Mouse (Mus musculus) embryo, embryonic 10.5 days (tissue): Measurements from ENCODE around the gene Adamts16.
"Not testable (repeated sequence)": the region's sequence is repeated elsewhere in the genome, so short reads cannot be mapped to it uniquely, and the experiment has no call there.

Experiments
- DNase-seq: peaks from one replicate; pipeline ENCODE4 v3.0.0-alpha.2; 2015; ENCODE audit warnings: low spot score

The Adamts16 gene

DNA sequence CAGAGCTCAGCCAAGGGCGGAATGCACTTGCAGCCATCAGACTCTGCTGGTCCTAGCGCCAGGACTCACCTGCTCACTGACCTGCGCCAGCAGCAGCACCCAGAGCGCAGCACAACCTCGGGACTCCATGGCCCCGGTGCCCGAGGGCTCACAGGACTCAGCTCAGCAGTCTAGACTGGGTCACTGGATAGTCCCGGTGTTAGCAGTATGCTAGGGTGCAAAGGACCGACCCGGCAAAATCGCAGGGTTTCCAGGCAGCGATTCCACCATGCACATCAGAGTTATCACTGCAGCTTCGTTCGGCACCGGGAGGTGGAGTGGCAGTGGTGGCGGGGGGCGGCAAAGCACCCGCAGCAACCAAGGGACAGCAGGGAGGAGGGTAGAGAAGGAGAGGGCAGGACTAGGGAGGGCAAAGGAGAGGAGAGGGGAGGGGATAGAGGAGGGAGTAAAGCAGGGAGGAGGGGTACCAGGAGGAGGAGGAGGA, at the start of gene Adamts16:
Adamts16 (minus strand) TSS at position 391 of the 484 bp plus-strand sequence.
- DNase-seq: no peak

DNA sequence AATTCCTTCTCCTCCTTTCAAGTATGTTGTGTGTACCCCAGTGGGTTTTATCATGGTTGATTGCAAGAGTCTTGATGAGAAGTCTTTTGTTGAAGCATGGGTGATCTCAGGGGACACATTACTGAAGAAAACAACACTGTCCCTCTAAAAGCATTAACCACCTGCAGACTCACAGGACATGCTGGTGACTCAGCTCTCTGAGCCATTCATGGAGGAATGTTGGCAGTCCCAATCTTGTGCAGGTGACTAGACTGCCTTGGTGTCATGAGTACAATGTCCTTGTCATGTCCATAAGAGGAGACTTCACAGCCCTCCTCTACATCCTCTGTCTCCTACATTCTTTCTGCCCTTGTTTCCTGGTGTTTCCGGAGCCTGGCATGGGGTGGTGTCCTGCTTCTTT, 45.5 kb upstream of the Adamts16 start:
- DNase-seq: no peak

DNA sequence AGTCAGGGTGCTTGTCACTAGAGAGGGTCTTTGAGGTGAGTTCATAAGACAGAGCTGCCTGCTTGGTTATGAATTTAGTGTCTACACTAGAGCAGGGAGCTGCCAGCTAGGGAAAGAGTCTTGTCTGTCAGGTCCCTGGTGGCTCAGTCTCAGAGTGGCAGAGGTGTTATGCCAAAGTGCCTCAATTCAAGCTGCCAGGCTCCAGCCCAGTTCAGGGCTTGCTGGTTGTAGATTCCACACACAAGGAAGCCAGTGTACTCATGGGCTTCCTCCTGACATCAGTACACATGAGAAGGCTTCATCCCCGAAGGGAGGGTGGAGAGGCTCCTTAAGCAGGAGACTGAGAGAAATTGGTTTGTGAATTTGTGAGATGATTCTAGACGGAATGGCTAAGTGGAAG, 43.4 kb upstream of the Adamts16 start:
- no peak for DNase-seq

- no peak for DNase-seq
These were observed 42.6 kb upstream of the Adamts16 start for GRCm38 (mm10) chr13:70883891-70884890.

GRCm38 (mm10) chr13:70879971-70880370, 38.4 kb upstream of the Adamts16 start:
- not testable (repeated sequence) for DNase-seq

- no peak for DNase-seq
These were observed 35.9 kb upstream of the Adamts16 start for GRCm38 (mm10) chr13:70877550-70877913.

- DNase-seq: no peak
These were observed 35.3 kb upstream of the Adamts16 start for GRCm38 (mm10) chr13:70876648-70877549.

- no peak for DNase-seq
These were observed 33.9 kb upstream of the Adamts16 start for GRCm38 (mm10) chr13:70875411-70875949.

GRCm38 (mm10) chr13:70874741-70875140, 33.1 kb upstream of the Adamts16 start:
- DNase-seq: no peak

GRCm38 (mm10) chr13:70873851-70874250, 32.2 kb upstream of the Adamts16 start:
- DNase-seq: not testable (repeated sequence)

- no peak for DNase-seq
These were observed 29.4 kb upstream of the Adamts16 start for GRCm38 (mm10) chr13:70871049-70871448.

GRCm38 (mm10) chr13:70866971-70867625, 25.5 kb upstream of the Adamts16 start:
- no peak for DNase-seq

- no peak for DNase-seq
These were observed 24.3 kb upstream of the Adamts16 start for GRCm38 (mm10) chr13:70865867-70866266.

DNA sequence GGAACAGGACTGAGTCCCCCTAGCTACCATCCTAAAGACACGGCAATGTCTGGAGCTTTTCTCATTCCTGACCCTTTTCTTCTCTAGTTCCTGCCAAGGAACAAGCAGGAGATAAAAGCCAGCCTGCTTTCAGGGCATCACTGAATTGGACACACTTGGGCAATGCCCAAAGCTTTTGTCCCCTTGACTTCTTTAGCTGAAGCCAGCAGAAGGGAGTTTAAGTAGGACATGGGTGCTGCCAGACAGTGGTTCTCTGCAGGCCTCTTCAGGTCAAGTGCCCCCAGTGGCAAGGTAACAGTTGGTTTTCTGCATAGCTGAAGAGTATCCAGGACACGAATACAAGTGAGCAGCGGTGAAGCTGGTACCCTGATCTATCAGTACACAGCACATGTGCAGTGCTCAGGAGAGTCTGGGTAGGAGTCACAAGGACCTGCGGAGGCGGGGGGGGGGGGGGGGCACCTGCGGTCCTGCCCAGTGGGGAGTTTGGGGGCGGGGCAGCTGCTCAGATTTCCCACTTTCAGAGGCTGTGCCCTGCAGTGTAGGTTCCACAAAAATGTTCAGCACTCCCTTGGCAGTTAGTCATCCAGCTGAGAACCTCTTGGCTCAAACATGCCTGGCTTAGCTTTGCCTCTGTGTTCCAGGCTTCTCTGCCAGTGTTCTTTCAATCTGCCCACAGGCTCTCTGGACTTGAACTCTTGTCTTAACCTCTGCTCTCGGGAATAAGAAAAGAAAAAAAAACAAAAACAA, 20.7 kb upstream of the Adamts16 start:
- no peak for DNase-seq

DNA sequence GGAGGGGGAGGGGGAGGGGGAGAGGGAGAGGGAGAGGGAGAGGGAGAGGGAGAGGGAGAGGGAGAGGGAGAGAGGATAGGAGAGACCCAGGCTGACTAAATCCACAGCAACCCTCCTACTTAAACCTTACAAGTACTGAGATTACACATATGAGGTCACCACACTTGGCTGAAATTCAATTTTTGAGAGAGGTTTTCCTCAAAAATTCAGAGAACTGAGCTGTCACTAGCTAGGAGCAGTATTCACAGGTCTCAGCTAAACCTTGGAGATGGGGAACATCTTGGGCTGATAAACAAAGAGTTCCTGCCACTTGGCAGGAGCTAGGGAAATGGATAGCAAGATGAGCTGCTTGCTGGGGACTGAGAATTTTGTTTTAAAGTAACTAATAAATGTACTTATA, 12.0 kb upstream of the Adamts16 start:
- DNase-seq: no peak

GRCm38 (mm10) chr13:70846933-70847332, 5.3 kb upstream of the Adamts16 start:
- no peak for DNase-seq

DNA sequence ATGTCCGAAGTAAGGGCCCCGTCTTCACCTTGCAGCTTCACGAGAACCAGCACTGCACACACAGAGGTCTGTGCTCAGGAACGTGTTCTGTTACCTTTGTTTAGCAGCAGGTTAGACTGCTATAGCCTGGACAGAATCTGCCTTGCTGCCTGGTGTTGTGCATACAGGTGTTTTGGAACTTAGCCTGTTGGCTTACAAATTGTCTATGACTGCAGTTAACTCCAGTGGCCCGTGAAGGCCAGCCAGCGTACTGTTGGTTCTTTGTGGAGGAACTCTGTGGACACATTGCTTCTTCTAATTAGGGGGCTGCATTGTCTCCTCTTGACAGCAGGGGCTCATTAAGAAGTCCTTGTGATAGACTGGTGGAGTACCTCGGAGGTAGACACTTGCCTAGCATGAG, 3.9 kb upstream of the Adamts16 start:
- no peak for DNase-seq

DNA sequence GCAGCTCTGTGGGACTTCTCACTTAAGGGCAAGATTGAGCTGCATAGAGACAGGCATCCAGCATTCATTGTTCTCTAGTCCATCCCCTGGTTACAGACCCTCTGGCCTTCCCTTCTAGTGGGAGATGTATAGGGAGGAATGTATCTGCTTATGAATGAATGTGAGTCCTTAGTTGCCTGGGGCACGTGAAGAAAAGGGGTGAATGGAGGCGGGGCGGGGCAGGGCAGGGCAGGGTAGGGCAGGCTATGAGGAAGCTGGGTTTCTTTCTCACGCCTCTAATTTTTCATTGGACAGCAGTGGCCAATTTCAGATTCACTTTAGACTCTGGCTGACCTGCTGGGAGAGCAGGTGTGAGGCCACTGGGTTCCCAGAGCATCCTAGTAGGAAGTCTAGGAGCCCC, 515 bp upstream of the Adamts16 start:
- no peak for DNase-seq

- DNase-seq: peak; percentile 89
These were observed 1.4 kb downstream of the Adamts16 start for GRCm38 (mm10) chr13:70840161-70840560.

- no peak for DNase-seq
These were observed 4.0 kb downstream of the Adamts16 start for GRCm38 (mm10) chr13:70837571-70837970.

GRCm38 (mm10) chr13:70836246-70836645, 5.4 kb downstream of the Adamts16 start:
- no peak for DNase-seq
